Mouse (Mus musculus) neural tube, embryonic 15.5 days (tissue): ENCODE results near the gene Ncoa6. TPM values are rescaled to one million over a fixed set of nuclear protein-coding genes. Genes with fewer than 3 reads are reported as not detected.

Experiments
- ATAC-seq: fragments of 200-750 bp; cut with Nextera tagmentation; 2 replicates; pipeline ENCODE4 v1.8.0; 2017; ENCODE audit warnings: mild to moderate bottlenecking, moderate TSS enrichment, moderate library complexity; ENCODE audit not compliant: low FRiP score
- H3K27ac ChIP-seq: fragments of 300-500 bp; sonication (generic); replicated peaks from 2 replicates; pipeline ENCODE4 v1.5.1; 2015; ENCODE audit warnings: mild to moderate bottlenecking, inconsistent platforms
- H3K27me3 ChIP-seq: fragments of 300-500 bp; sonication (generic); replicated peaks from 2 replicates; pipeline ENCODE4 v1.6.1; 2015; ENCODE audit warnings: inconsistent platforms
- H3K36me3 ChIP-seq: fragments of 300-500 bp; sonication (generic); 2 replicates; pipeline ENCODE4 v1.6.1; 2015; ENCODE audit warnings: inconsistent platforms
- H3K4me1 ChIP-seq: fragments of 300-500 bp; sonication (generic); 2 replicates; pipeline ENCODE4 v1.6.1; 2015; ENCODE audit warnings: inconsistent platforms
- H3K4me2 ChIP-seq: fragments of 300-500 bp; sonication (generic); 2 replicates; pipeline ENCODE4 v1.6.1; 2015; ENCODE audit warnings: inconsistent platforms, mild to moderate bottlenecking, moderate library complexity
- H3K4me3 ChIP-seq: fragments of 300-500 bp; sonication (generic); replicated peaks from 2 replicates; pipeline ENCODE4 v1.5.1; 2015; ENCODE audit warnings: mild to moderate bottlenecking, inconsistent platforms
- H3K9ac ChIP-seq: fragments of 300-500 bp; sonication (generic); replicated peaks from 2 replicates; pipeline ENCODE4 v1.6.1; 2015; ENCODE audit warnings: mild to moderate bottlenecking, inconsistent platforms
- H3K9me3 ChIP-seq: fragments of 300-500 bp; sonication (generic); replicated peaks from 2 replicates; pipeline ENCODE4 v1.6.1; 2016; ENCODE audit warnings: inconsistent platforms
- WGBS: fragments of 180-500 bp; shearing (Covaris S2); methylation state at CpG from one replicate; pipeline ENCODE4 v1.1.7; 2015; ENCODE audit warnings: mixed read lengths; 5-methylcytosine and 5-hydroxymethylcytosine counted together
- polyA plus RNA-seq: library from polyadenylated mRNA; unstranded; fragments of >200 nt; fragmentation: Nextera tagmentation; extraction: Ambion mirVana; gene quantifications from 2 replicates; pipeline ENCODE4 v1.2.1, GENCODE M21; 2015

Gene Ncoa6
- polyA plus RNA-seq, 1 experiment from 2014 or later = 18.9 TPM

DNA sequence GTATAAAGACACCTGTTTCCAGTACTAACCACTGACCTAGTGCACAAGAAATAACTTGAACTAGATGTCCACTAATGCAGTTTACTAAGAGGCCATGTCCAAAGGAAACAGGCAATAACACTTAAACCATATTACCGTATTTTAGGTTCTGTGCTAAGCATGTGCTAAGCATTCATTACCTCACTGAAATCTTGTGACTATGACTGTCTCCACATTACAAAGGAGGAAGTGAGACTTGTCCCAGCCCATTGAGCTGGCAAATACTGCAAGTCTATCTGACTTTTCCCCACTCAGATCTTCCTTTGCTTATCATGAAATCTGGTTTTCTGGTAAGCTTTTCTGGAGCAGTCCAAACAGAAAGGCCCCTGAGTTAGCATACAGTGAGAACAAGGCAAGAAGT is 69.1 kb downstream of the Ncoa6 start:
- H3K36me3 ChIP-seq = peaks cover 67% of the 10 kb centered on the region
- ATAC-seq = no peak
- no peak overlapping the region for H3K27ac ChIP-seq
- no peak overlapping the region for H3K4me2 ChIP-seq
- H3K4me1 ChIP-seq = no peaks in the 10 kb centered on the region
- no peak overlapping the region for H3K9ac ChIP-seq
- no peaks in the 10 kb centered on the region for H3K9me3 ChIP-seq
- no peak overlapping the region for H3K4me3 ChIP-seq
- whole genome bisulfite sequencing = 97% methylated on average over 1 of the region's 1 CpGs
- no peaks in the 10 kb centered on the region for H3K27me3 ChIP-seq

DNA sequence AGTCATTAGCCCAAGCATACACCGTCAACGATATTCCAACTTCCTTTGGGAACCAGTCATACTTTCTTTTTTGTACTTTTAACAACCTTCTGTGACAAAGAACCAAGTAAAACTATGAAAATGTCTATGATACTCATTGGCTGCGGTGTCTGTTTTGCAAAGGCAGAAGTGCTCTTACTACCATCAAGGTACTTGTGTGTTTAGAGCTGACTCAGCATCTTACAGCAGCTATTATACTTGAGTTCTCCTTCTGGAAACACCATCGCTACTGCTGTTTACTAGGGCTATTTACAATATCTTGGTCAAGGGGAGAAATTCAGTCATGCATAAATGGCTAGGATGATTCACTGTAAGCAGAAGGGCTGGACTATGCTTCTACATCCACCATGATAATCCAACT is 71.8 kb downstream of the Ncoa6 start:
- Histone ChIP-seq H3K4me2 (no peak overlapping the region), H3K9me3 (no peaks in the 10 kb centered on the region), H3K27ac (no peak overlapping the region), H3K27me3 (no peaks in the 10 kb centered on the region), H3K36me3 (peaks cover 58% of the 10 kb centered on the region), H3K4me1 (no peaks in the 10 kb centered on the region), H3K4me3 (no peak overlapping the region), H3K9ac (no peak overlapping the region)
- ATAC-seq = no peak
- 95% methylated on average over 4 of the region's 4 CpGs for WGBS

DNA sequence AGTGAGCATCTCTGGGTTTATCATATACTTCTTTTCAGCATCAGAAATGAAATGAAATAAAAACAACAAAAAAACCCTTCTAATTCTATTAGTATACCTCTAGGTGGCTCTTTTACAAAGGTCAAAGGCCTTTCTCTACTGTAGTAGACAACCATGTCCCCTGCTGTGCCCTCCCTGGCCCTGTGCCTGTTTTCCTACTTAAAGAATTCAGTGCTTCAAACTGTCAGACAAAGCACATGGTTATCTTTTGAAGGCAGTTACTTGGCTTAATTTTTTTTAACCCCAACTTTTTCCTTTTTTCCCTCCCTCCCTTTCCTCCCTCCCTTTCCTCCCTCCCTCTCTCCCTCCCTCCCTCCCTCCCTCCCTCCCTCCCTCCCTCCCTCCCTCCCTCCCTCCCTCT is 73.4 kb downstream of the Ncoa6 start:
- H3K4me1 ChIP-seq = no peaks in the 10 kb centered on the region
- H3K27me3 ChIP-seq = no peaks in the 10 kb centered on the region
- H3K9ac ChIP-seq = no peak overlapping the region
- H3K9me3 ChIP-seq = no peaks in the 10 kb centered on the region
- H3K4me3 ChIP-seq = no peak overlapping the region
- no peak overlapping the region for H3K4me2 ChIP-seq
- H3K27ac ChIP-seq = no peak overlapping the region
- H3K36me3 ChIP-seq = peaks cover 45% of the 10 kb centered on the region
- ATAC-seq = no peak

DNA sequence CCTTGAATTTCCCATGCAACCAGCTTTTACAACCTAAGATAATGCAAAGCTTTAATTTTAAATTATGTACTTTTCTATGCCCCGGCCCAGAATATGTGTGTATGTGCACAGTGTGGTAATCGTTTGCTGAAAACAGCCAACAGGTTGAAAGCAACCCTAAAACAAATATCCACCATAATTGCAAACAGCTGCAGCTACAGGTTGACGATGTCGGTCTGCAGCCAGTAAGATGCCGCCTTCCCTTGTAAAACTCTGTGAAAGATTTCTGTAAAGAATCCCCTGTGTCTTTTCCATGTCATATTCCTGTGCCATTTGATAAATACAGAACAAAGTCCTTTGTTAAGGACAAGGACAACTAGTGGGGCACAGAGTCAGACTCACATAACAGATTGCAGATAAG is 79.1 kb downstream of the Ncoa6 start:
- H3K9ac ChIP-seq = no peak overlapping the region
- H3K4me1 ChIP-seq = no peaks in the 10 kb centered on the region
- no peak overlapping the region for H3K4me2 ChIP-seq
- H3K9me3 ChIP-seq = no peaks in the 10 kb centered on the region
- peaks cover 38% of the 10 kb centered on the region for H3K36me3 ChIP-seq
- H3K27me3 ChIP-seq = no peaks in the 10 kb centered on the region
- no peak overlapping the region for H3K4me3 ChIP-seq
- no peak overlapping the region for H3K27ac ChIP-seq
- ATAC-seq = no peak
- 82% methylated on average over 5 of the region's 5 CpGs for WGBS

DNA sequence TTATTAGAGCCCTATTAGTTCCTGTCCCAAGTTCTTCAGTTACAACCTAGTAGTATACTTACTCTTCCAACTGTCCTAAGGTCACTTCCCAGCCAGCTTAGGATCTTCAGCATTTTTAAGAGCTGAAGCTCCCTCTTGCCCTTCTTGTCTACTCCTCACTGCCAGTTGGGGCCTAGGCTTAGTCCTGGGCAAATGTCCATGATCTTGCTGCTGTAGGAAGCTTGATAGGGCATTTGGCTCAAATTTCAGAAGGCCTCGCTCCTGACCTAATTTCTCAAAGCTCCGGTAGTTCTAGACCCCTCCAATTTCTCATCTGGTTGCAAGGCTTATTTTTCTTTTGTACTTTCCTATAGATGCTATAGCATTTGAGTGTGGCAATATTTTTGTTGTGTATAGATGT is 85.1 kb downstream of the Ncoa6 start:
- H3K27me3 ChIP-seq = no peaks in the 10 kb centered on the region
- H3K36me3 ChIP-seq = peaks cover 56% of the 10 kb centered on the region
- peaks cover 39% of the 10 kb centered on the region for H3K4me1 ChIP-seq
- no peak for ATAC-seq
- H3K4me2 ChIP-seq = no peak overlapping the region
- WGBS = 98% methylated on average over 2 of the region's 2 CpGs
- H3K27ac ChIP-seq = no peak overlapping the region
- H3K9me3 ChIP-seq = no peaks in the 10 kb centered on the region
- no peak overlapping the region for H3K4me3 ChIP-seq
- no peak overlapping the region for H3K9ac ChIP-seq

DNA sequence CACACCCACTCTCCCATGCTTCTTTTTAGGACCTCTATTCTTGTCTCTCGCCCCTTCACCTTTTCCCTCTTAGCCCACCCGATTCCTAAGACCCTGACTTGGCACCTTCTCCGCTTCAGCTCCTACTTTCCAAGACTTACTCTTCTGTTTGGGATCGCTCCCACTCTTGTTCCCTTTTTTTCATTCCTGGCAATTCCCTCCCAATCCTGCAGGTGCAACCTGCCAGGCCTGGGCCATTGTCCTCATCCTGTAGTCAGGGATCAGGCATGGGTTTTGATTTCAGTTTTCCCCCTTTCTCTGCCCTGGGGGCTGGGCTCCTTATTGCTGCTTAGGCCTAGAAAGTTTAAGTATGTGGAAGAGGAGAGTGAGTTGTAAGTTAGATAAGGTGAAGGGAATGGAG is 86.6 kb downstream of the Ncoa6 start:
- Histone ChIP-seq H3K9ac (no peak overlapping the region), H3K4me1 (peaks cover 52% of the 10 kb centered on the region), H3K4me3 (no peak overlapping the region), H3K27me3 (no peaks in the 10 kb centered on the region), H3K27ac (no peak overlapping the region), H3K9me3 (no peaks in the 10 kb centered on the region), H3K36me3 (peaks cover 56% of the 10 kb centered on the region), H3K4me2 (no peak overlapping the region)
- 64% methylated on average over 4 of the region's 4 CpGs for WGBS
- no peak for ATAC-seq

DNA sequence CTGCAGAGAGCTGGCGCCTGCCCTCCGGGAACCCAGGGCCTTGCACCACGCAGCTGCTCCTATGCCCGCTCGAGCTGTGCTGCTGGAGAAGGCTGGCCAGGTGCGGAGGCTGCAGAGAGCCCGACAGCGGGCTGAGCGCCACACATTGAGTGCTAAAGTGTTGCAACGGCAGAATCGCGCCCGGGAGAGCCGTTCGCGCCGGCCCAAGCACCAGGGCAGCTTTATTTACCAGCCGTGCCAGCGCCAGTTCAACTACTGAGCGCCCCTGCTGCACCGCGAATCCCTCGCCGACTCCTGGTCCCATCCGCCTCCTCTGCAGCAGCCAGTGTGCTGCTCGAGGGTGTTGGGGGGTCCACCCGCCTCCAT is 87.2 kb downstream of the Ncoa6 start:
- Histone ChIP-seq H3K4me1 (peaks cover 52% of the 10 kb centered on the region), H3K9me3 (no peaks in the 10 kb centered on the region), H3K36me3 (peaks cover 56% of the 10 kb centered on the region), H3K9ac (no peak overlapping the region), H3K4me3 (no peak overlapping the region), H3K4me2 (peak overlapping the region; percentile 38; the same call in 1 of the 2 replicates), H3K27ac (no peak overlapping the region), H3K27me3 (no peaks in the 10 kb centered on the region)
- ATAC-seq = no peak
- WGBS = 8% methylated on average over 27 of the region's 27 CpGs

DNA sequence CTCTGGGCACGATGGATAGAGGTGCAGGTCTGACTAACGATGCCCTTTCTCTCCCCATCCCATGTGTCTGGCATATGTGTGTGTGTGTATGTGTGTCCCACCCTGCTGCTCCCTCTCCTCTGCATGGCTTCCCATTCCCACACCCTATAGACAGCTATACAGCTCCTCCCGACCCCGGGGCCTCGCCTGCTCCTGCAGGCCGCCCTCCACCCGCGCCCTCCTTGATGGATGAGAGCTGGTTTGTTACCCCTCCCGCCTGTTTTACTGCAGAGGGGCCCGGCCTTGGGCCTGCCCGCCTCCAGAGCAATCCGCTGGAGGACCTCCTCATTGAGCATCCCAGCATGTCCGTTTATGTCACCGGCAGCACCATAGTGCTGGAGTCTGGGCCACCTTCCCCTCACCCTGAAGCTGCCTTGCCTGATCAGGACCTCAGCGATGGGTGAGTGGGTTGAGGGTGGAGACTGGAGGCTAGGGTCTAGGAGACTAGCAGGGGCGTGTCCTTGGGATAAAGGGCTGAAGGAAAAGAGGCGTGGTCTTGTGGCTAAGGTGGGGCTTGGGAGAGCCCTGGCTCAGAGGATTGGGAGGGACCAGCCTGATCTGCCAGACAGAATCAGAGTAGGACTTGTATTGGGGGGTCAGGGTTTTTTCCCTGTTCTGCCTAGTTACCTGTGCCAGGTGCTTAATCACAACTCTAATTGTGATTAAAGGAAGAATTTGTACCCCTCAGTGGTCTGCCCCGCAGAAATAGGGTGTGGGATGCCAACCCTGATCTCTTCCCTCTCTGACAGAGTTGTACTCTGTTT is 87.8 kb downstream of the Ncoa6 start:
- H3K9me3 ChIP-seq = no peaks in the 10 kb centered on the region
- H3K36me3 ChIP-seq = peaks cover 50% of the 10 kb centered on the region
- H3K27ac ChIP-seq = peak overlapping the region; percentile 14; the same call in 1 of the 2 replicates
- peak overlapping the region; percentile 28 for H3K9ac ChIP-seq
- peak overlapping the region; percentile 14; the same call in 1 of the 2 replicates for H3K4me3 ChIP-seq
- WGBS = 31% methylated on average over 18 of the region's 18 CpGs
- no peaks in the 10 kb centered on the region for H3K27me3 ChIP-seq
- no peak for ATAC-seq
- H3K4me2 ChIP-seq = peak overlapping the region; percentile 38
- peaks cover 55% of the 10 kb centered on the region for H3K4me1 ChIP-seq

DNA sequence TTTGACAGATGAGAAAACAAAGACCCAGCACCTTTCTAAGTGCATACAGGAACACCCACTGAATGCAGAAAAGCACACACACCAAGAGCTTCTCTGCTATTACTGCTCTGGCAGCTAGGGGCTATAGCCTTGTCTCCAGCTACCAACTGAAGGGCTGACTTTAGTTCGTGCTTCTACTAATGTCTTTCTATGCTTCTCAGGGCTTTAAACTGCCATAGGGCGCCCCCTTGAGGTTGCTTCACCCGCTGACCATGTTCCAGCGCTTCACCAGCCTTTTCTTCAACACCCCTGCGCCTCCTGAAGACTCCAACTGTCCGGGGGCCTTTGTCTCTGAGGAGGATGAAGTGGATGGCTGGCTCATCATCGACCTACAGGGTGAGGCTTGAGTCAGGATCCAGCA is 88.6 kb downstream of the Ncoa6 start:
- Histone ChIP-seq H3K27me3 (no peaks in the 10 kb centered on the region), H3K36me3 (peaks cover 43% of the 10 kb centered on the region), H3K4me2 (peak overlapping the region; percentile 38), H3K27ac (peak overlapping the region; percentile 14; the same call in 1 of the 2 replicates), H3K4me3 (no peak overlapping the region), H3K9ac (peak overlapping the region; percentile 28; the same call in 1 of the 2 replicates), H3K9me3 (no peaks in the 10 kb centered on the region), H3K4me1 (peaks cover 63% of the 10 kb centered on the region)
- WGBS = 25% methylated on average over 7 of the region's 7 CpGs
- no peak for ATAC-seq

DNA sequence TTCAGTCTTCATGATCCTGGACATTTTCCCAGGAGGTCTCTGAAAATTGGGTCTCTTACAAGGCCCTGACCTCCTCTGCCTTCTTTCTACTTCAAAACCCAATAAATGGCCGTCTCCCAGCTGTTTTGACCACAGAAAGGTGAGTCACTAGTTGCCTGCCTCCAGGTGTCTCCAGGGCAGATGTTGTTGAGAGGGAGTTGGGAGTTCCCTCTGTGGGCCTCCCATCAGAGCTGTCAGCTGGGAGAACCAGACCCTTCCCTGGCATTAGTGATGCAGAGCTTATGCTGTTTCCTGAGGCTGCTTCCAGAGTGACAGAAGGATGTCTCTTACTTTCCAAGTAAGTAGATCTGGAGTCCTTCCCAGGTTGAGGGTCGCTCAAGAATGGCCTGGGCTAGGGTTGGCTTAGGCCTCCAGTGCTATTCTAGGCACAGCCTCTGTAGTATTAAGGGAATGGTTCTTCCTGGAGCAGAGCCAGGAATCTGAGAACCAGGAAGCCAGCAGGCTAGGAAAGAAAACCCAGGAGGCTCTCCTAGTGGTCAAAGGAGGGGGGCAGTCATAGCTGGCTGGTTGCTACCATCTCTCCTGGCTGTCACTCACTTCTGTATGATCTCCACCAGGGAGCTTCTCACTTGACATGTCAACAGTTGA is 90.8 kb downstream of the Ncoa6 start:
- no peaks in the 10 kb centered on the region for H3K9me3 ChIP-seq
- peak overlapping the region; percentile 97 for H3K9ac ChIP-seq
- H3K4me1 ChIP-seq = peaks cover 63% of the 10 kb centered on the region
- H3K36me3 ChIP-seq = peaks cover 24% of the 10 kb centered on the region
- peak overlapping the region; percentile 99 for H3K27ac ChIP-seq
- peak overlapping the region; percentile 74 for H3K4me3 ChIP-seq
- 89% methylated on average over 2 of the region's 2 CpGs for WGBS
- peak overlapping the region; percentile 83 for H3K4me2 ChIP-seq
- no peaks in the 10 kb centered on the region for H3K27me3 ChIP-seq
- no peak for ATAC-seq

DNA sequence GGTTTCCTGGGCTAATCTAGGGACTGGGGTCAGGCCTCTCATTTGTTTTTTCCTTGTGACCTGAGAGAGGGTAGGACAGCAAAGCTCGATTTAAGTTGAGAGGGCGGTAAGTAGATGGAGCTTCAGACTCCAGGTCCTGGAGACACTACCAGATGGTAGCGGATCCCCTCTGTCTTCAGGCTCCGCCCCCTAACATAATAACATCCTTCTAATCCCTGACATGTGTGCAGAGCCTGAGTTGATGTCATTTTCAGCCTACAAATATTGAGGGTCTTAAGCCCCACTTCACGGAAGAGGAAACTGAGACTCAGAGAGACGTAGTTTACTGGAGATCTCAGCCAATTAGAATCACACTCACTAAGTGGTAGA is 91.4 kb downstream of the Ncoa6 start:
- Histone ChIP-seq H3K4me3 (peak overlapping the region; percentile 74), H3K27ac (peak overlapping the region; percentile 99), H3K9ac (peak overlapping the region; percentile 97), H3K36me3 (peaks cover 18% of the 10 kb centered on the region), H3K4me2 (peak overlapping the region; percentile 83), H3K27me3 (no peaks in the 10 kb centered on the region; the same call in 1 of the 2 replicates), H3K9me3 (no peaks in the 10 kb centered on the region), H3K4me1 (peaks cover 60% of the 10 kb centered on the region)
- 16% methylated on average over 6 of the region's 6 CpGs for WGBS
- ATAC-seq = peak; percentile 13
